Mouse (Mus musculus) lung, postnatal 4 days (tissue): ENCODE results near the gene Cacna1e.

Source experiments
- DNase-seq, 2 experiments: peaks; one replicate each; pipeline ENCODE4 v3.0.0; 2021

Cacna1e gene

DNA sequence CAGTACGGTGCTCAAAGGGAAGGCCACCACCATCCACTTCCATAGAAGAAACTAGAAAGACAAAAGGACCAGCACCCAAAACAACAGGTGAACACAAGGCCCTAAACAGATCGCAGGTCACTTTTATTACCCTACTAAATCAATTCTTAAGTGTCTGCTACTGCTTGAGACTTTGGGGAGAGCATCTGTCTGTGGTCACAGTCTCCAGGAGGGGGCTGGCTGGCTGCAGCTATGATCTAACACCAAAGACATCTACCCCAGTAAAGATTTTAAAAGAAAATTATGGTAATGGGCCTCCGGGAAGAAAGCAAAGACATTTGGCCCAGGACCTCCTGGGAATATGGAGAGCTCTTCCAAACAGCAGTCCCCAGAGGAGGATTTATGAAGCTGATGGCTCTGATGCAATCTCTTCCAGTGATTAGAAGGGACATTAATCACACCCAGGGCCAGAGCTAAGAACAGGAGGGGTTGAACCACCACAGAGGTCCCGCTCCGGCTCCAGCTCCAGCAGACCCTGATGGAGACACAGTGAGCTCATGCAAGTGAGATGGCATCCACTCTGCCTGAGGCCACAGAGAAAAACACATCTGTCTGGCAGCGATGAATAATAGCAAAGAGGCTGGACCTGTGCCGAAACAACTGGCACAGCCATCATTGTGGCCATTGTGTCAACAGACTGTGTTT is 178.3 kb downstream of the Cacna1e start:
- no peak for DNase-seq

GRCm38 (mm10) chr1:154704558-154705185 is 179.6 kb downstream of the Cacna1e start:
- DNase-seq = no peak

- no peak for DNase-seq
These were observed 181.7 kb downstream of the Cacna1e start for GRCm38 (mm10) chr1:154702623-154703022.

DNA sequence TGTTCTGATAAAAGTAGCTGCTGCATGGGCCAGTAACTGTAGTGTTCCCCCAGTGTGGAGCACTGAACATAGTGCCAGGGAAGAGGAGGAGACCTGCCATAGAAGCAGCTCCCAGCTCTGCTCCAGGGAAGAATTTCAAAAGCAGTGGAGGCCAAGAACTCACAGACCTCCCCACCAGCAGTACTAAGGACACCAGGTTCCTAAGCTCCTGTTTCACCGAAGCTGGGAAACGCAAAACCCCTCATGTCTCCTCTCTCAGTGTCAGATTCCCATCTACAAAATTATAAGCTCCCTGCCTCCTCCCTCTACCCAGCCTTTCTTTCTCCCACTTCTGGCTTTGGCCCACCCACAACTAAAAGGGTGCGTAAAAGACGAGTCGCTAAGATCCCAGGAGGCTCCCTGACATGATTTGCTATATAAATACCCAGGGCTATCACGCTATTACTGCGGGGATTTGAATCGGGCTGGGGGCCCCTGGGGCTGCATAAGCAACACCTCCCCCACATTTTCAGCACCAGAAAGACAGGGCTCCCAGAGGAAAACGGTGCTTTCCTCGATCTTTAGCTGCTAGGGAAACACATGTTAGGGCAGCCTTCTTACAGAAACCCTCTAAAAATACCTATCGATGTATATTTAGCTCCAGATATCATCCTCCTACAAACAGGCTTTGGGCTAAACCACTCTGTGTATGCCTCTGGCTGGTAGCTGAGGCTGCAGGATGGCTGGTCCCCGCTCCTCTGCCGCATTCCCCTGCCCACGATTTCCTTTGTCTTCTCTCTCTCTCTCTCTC is 195.2 kb downstream of the Cacna1e start:
- no peak for DNase-seq

GRCm38 (mm10) chr1:154686861-154687260 is 197.4 kb downstream of the Cacna1e start:
- DNase-seq = no peak

- DNase-seq = no peak
These were observed 200.7 kb downstream of the Cacna1e start for GRCm38 (mm10) chr1:154683477-154684106.

GRCm38 (mm10) chr1:154678989-154679388 is 205.3 kb downstream of the Cacna1e start:
- DNase-seq = no peak

DNA sequence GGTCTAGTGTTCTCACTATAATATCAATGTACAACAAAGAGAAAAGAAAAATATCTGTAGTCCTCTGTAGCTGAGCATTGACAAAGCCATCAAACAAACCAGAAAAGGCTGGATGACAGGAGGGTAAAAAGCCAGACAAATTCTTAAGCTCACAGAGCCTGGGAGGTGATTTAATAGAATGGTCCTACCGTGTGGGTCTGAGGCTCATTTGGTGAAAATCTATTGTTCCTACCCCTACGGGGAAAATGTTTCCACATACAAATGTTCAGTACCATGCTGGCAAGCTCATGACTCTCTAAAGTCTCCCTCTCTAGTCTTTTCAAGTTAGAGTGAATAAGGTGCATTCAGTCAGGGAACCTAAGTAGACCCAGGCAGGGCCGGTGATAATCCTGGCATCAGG is 206.2 kb downstream of the Cacna1e start:
- no peak for DNase-seq

GRCm38 (mm10) chr1:154677677-154678076 is 206.6 kb downstream of the Cacna1e start:
- no peak for DNase-seq

DNA sequence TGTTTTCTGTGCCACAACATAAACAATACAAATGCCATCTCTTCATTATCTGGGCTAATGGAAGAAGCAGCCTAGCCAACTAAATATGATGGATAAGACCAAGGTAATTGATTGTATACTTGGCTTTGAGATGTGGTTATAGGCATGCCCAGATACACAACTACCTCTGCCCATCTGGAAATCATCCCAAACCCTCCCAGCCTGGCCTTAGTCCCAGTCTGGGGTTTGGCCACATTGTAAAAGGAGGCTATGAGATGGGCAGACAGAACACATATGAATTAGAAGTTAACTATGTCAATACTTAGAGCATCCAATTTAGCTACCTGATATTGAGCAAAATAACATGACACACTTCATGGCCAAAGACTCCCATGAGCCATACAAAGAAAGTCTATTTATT is 220.6 kb downstream of the Cacna1e start:
- DNase-seq = no peak

- no peak for DNase-seq
These were observed 222.3 kb downstream of the Cacna1e start for GRCm38 (mm10) chr1:154661977-154662376.

DNA sequence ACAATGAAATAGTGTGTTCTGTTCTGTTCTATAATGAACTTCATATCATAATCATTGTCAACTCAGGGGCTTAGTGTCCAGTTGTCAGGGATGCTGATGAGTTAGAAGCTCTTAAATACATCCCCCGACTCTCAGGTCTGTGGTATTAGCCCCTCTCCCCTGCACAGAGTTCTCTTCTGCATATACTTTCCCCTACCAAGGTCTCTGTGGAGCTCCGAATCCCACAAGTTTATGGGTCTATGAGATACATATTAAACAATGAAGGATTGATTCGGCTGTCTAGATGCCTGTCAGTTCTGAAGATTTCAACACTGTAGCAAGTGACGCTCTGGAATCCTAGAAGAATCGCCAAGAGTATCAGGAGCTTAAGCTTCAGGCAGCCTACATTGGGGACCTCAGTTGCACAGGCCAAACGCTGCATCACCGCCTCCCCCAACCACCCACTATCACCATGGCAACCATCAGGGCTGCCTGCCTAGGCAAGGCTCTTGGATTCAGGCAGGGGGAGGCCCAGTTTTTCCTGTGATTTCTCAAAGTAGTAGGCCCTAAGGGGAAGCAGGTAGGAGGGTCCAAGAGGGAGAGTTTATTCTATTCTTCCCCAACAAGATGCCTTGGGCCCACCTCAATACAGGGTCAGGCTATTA is 223.0 kb downstream of the Cacna1e start:
- peak in 1 of 2 experiments; percentile 7 for DNase-seq

DNA sequence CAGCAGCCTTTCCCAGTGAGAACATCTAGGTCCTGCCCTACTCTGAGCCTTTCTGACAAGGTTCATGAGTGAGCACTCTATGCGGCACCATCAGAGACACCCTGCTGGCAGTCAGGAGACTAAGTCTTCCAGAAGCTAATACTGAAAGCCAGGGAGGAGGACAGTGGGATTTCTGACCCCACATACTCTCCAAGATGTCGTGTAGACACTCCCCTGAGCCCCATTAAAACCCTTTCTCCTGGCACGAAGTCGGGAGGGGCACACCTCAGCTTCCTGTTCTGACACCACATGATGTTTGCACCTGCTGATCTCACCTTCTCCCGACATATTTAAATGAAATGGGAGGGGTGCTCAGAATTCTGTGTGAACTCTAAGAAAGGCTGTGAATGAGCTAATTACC is 226.9 kb downstream of the Cacna1e start:
- no peak for DNase-seq

GRCm38 (mm10) chr1:154653951-154654350 is 230.3 kb downstream of the Cacna1e start:
- DNase-seq = no peak

- DNase-seq = no peak
These were observed 237.9 kb downstream of the Cacna1e start for GRCm38 (mm10) chr1:154646156-154646950.

DNA sequence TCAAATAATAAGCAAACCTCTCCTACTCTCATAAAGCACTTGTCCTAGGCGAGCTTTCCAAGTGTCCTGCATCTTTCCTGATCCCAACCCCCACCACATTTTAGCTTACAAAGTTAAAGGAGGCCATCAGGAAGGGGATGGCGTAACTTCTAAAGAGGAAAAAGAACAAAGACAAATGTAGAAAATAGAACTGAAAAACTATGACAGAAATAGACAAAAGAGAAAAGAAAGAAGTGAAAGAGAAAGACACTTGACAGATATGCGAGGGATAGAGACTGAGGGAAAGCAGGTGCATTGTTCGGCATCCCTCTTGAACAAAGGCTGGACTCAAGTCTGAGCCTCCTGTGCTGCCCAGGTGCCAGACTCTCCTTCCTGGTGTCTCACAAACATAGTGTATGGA is 246.5 kb downstream of the Cacna1e start:
- no peak for DNase-seq

GRCm38 (mm10) chr1:154635766-154636165 is 248.5 kb downstream of the Cacna1e start:
- no peak for DNase-seq

- no peak for DNase-seq
These were observed 251.4 kb downstream of the Cacna1e start for GRCm38 (mm10) chr1:154632886-154633285.

- DNase-seq = no peak
These were observed 261.3 kb downstream of the Cacna1e start for GRCm38 (mm10) chr1:154622666-154623653.

DNA sequence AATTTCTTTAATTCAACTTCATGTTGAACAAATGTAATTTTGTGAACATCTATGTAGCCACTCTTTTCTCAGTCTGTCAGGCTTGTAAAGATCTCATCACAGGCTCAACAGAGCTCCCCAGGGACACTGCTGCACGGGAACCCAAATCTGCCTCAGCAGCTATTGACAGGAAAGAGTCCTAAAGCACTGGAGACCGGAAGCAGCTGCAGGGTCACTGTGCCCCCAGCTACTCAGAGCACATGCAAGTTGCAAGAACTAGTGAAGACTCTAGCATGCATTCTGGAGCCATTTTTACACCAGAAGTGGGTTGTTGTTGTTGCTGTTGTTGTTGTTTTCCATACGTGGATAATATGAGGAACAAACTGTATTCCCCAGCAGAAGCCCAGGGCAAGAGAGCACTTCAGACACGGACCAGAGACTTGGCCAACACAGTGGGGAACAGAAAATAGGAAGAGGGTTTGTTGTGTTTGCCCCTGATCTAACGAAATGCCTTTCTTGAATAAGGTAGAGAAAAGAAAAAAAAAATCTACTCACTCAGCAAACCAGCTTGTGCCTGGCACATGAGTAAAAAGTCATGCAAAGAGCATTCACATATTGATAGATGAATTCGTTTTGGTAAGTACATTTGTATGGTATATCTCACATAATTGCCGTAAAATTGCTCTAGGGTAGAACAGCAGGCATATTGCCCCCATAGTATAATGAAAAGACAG is 266.4 kb downstream of the Cacna1e start:
- peak; percentile 6 to 31 for DNase-seq
